Mouse (Mus musculus): Measurements from ENCODE around the gene Herc3. TPM values are rescaled to one million over a fixed set of nuclear protein-coding genes. Genes with fewer than 3 reads are reported as not detected.
A peak's percentile ranks its signal among the peaks of the same experiment; 100 is the strongest.

Herc3 gene
- polyA plus RNA-seq, 1 experiment from 2014 or later, result 13.8 TPM

DNA sequence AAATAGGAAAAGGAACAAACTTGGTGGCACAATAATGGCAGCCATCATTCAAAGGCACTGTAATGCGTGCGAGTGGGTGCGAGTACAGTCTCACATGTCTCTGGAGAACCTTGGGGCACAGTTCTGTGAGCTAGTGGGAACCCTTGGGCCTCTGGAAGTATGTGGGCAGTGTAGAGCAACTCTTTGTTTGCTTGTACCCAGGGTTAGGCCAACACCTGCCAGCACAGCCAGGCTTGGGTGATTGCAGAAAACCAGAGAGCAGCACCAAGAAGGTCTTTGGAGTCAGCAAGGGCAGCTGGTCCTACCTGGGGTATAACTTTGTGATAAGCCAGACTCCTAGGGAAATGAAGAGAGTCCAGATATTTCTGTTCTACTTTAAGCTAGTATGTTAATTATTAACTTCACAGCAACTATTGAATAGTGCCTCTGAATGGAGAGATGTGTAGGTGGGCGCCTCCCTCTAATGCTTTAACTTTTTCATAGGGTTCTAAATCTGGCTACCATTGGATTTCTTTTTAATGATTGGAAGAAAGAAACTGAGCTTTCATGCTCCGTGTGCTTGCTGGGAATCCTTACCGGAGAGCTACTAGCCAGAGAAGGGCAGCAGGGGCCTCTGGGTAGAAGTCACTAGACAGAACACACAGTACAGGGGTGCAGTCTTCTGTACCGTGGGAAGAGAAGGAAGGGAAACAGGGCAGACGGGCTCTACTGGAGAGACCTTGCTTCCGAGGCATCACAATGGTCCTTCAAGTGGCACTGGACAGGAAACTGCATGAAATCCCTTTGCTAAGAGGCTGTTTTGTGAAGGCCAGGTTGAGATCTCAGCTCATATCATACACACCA lies 15.8 kb downstream of the Herc3 start:
- Histone ChIP-seq H3K9ac (ENCODE audit: low read depth, low read length) (no peak overlapping the region), H3K4me3 (ENCODE audit: low read depth, low read length) (no peak overlapping the region), H3K27ac (replicated peaks; ENCODE audit: low read depth, low read length) (no peak overlapping the region), H3K27me3 (replicated peaks; ENCODE audit: control insufficient read depth, insufficient read depth, low read length) (no peaks in the 10 kb centered on the region), H3K4me2 (ENCODE audit: low read depth, low read length) (no peak overlapping the region), H3K9me3 (ENCODE audit: control insufficient read depth, low read length) (no peaks in the 10 kb centered on the region), H3K36me3 (ENCODE audit: control insufficient read depth, insufficient read depth, low read length) (no peaks in the 10 kb centered on the region), H3K4me1 (ENCODE audit: control insufficient read depth, insufficient read depth, low read length) (no peaks in the 10 kb centered on the region)
- DNase-seq (ENCODE audit: low spot score) (no peak), ATAC-seq (ENCODE audit: low read depth) (no peak)
- 91% methylated on average over 9 of the region's 9 CpGs for WGBS

DNA sequence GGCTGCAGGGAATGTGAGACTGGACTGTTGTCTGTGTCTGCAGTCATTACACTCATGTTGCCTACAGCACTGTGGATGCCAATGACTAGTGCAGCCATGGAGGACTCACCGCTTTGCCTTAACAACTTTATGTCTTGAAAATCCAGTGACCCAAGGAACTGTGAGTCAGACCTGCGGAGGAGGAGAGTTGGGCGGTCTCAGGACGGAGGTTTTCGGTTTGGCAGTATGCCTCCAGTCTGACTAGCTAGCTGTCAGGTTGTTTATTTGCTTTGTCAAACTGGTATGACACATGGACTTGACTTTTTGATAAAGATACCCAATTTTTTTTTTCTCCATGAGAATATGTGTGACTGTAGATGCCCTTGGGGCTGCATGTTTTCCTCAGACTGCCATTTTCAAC lies 16.6 kb downstream of the Herc3 start:
- 78% methylated on average over 5 of the region's 5 CpGs for WGBS
- H3K36me3 ChIP-seq (ENCODE audit: control insufficient read depth, insufficient read depth, low read length), result no peaks in the 10 kb centered on the region
- H3K9me3 ChIP-seq (ENCODE audit: control insufficient read depth, low read length), result no peaks in the 10 kb centered on the region
- H3K4me2 ChIP-seq (ENCODE audit: low read depth, low read length), result no peak overlapping the region
- no peak for DNase-seq (ENCODE audit: low spot score)
- H3K27me3 ChIP-seq (replicated peaks; ENCODE audit: control insufficient read depth, insufficient read depth, low read length), result no peaks in the 10 kb centered on the region
- no peak overlapping the region for H3K4me3 ChIP-seq (ENCODE audit: low read depth, low read length)
- H3K4me1 ChIP-seq (ENCODE audit: control insufficient read depth, insufficient read depth, low read length), result no peaks in the 10 kb centered on the region
- no peak for ATAC-seq (ENCODE audit: low read depth)
- H3K9ac ChIP-seq (ENCODE audit: low read depth, low read length), result no peak overlapping the region
- no peak overlapping the region for H3K27ac ChIP-seq (replicated peaks; ENCODE audit: low read depth, low read length)

DNA sequence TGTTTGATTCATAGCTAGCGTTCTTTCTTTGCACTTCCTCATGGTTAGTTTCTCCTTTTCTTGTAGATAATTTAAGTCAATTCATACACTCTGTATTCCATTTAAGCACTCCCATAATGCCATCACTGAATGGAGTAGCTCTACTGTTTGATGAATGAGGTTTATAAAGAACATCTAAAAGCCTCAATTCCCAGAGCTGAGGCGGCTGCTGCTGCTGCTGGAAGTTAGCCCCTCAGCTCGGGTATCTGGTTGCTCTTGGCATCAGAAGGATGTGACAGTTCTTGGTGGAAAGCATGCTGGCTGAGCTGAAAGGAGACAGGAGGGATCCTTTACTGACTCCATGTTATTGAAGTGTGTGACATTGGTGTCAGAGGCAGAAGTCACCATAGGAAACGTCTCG lies 18.1 kb downstream of the Herc3 start:
- 66% methylated on average over 5 of the region's 5 CpGs for WGBS

DNA sequence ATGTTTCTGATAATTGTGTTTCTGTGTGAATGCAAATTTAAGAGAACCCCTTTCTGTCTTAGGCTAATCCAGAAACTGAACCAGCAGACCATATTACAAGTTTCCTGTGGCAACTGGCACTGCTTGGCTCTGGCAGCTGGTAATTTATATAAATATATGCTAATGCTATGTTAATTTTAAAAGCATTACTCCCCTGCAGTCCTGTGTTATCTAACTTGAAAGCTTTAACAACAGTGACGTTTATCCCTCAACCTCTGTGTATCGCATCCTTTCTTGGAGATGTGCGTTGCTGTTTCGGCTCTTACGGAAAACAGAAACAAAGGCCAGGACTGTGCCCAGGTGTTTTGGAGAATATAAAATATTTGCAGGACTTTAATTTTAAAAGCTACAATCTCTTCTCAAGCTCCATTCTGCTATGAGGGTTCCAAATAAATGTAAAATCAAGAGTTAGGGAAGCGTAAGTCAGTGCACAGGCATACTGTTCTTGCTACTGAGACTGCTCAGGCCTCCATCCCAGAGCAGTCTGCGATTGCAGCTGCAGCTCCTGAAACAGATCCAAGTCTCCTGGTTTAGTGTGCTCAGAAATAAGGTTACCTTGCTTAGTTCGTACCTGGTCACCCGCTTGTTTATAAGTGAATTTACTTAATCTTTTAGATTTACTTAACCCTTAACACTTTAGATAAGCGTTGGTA lies 24.6 kb downstream of the Herc3 start:
- Histone ChIP-seq H3K4me2 (ENCODE audit: low read depth, low read length) (no peak overlapping the region), H3K9ac (ENCODE audit: low read depth, low read length) (no peak overlapping the region), H3K4me3 (ENCODE audit: low read depth, low read length) (no peak overlapping the region), H3K27me3 (replicated peaks; ENCODE audit: control insufficient read depth, insufficient read depth, low read length) (no peaks in the 10 kb centered on the region), H3K4me1 (ENCODE audit: control insufficient read depth, insufficient read depth, low read length) (no peaks in the 10 kb centered on the region), H3K36me3 (ENCODE audit: control insufficient read depth, insufficient read depth, low read length) (no peaks in the 10 kb centered on the region), H3K9me3 (ENCODE audit: control insufficient read depth, low read length) (no peaks in the 10 kb centered on the region), H3K27ac (replicated peaks; ENCODE audit: low read depth, low read length) (no peak overlapping the region)
- DNase-seq (ENCODE audit: low spot score), result no peak
- ATAC-seq (ENCODE audit: low read depth), result no peak
- WGBS, result 84% methylated on average over 10 of the region's 10 CpGs

More for the DNA sequence above, 18.1 kb downstream of the Herc3 start:
- no peak overlapping the region for H3K4me2 ChIP-seq (ENCODE audit: low read depth, low read length)
- H3K4me1 ChIP-seq (ENCODE audit: control insufficient read depth, insufficient read depth, low read length), result no peaks in the 10 kb centered on the region
- H3K27me3 ChIP-seq (replicated peaks; ENCODE audit: control insufficient read depth, insufficient read depth, low read length), result no peaks in the 10 kb centered on the region
- H3K9ac ChIP-seq (ENCODE audit: low read depth, low read length), result no peak overlapping the region
- H3K4me3 ChIP-seq (ENCODE audit: low read depth, low read length), result no peak overlapping the region
- no peaks in the 10 kb centered on the region for H3K9me3 ChIP-seq (ENCODE audit: control insufficient read depth, low read length)
- DNase-seq (ENCODE audit: low spot score) (no peak), ATAC-seq (ENCODE audit: low read depth) (no peak)
- no peaks in the 10 kb centered on the region for H3K36me3 ChIP-seq (ENCODE audit: control insufficient read depth, insufficient read depth, low read length)
- H3K27ac ChIP-seq (replicated peaks; ENCODE audit: low read depth, low read length), result no peak overlapping the region

DNA sequence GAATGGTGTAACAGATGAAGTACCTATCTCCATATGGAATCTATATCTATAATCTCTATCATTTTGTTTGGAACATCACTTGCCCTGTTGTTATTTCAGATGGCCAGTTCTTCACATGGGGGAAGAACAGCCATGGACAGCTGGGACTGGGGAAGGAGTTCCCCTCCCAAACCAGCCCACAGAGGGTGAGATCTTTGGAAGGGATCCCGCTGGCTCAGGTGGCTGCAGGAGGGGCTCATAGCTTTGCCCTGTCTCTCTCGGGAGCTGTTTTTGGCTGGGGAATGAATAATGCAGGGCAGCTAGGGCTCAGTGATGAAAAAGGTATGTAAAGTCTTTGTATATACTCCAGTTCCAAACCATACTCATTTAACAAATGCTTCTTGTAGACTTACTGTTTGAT lies 25.2 kb downstream of the Herc3 start:
- Histone ChIP-seq H3K9me3 (ENCODE audit: control insufficient read depth, low read length) (no peaks in the 10 kb centered on the region), H3K36me3 (ENCODE audit: control insufficient read depth, insufficient read depth, low read length) (no peaks in the 10 kb centered on the region), H3K4me3 (ENCODE audit: low read depth, low read length) (no peak overlapping the region), H3K4me1 (ENCODE audit: control insufficient read depth, insufficient read depth, low read length) (no peaks in the 10 kb centered on the region), H3K27me3 (replicated peaks; ENCODE audit: control insufficient read depth, insufficient read depth, low read length) (no peaks in the 10 kb centered on the region), H3K9ac (ENCODE audit: low read depth, low read length) (no peak overlapping the region), H3K27ac (replicated peaks; ENCODE audit: low read depth, low read length) (no peak overlapping the region), H3K4me2 (ENCODE audit: low read depth, low read length) (no peak overlapping the region)
- DNase-seq (ENCODE audit: low spot score), result no peak
- no peak for ATAC-seq (ENCODE audit: low read depth)
- WGBS, result 61% methylated on average over 2 of the region's 2 CpGs

DNA sequence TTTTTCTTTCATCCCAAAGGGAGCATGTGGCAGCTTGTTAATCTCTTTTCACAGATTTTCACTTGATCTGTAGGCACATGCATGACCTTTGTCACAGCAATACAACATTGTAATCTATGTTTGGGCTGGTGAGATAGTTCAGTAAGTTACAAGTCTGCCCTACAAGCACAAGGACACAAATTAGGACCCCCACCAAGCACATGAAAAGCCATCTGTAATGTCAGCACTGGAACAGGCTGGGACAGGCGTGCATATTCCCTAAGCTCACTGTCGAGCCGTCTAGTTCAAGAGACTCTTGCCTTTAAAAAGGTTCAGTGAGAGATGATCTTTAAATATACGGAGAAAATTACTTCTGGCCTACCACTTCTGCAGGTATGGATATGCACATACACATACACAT lies 28.3 kb downstream of the Herc3 start:
- no peak for DNase-seq (ENCODE audit: low spot score)
- Histone ChIP-seq H3K9me3 (ENCODE audit: control insufficient read depth, low read length) (no peaks in the 10 kb centered on the region), H3K9ac (ENCODE audit: low read depth, low read length) (no peak overlapping the region)

DNA sequence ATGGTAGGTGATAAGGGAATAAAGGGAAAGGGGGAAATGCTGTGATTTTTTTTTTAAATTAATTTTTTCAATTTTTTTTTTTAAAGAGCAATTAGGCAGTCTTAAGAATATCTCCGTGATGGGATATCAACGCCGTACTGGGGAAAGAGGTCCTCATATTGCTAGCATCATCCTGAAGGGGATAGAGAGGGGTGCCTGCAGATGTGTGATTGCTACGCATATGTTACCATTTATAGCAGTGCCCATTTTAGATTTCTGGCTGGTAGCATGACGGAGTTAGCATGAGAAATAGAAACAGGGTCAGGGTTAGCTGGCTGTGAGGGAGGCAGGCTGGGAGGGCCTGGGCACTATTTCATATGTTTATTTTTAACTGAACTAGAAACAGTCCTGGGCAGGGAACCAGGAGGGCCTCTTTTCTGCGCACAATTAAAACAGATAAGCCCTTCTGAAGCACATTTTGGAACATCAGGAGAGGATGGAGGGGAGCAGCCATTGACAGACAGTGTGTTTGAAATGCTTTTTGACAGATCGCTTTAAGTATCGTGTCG lies 31.3 kb downstream of the Herc3 start:
- H3K9ac ChIP-seq (ENCODE audit: low read depth, low read length), result no peak overlapping the region
- H3K27me3 ChIP-seq (replicated peaks; ENCODE audit: control insufficient read depth, insufficient read depth, low read length), result no peaks in the 10 kb centered on the region
- WGBS, result 50% methylated on average over 9 of the region's 9 CpGs
- H3K27ac ChIP-seq (replicated peaks; ENCODE audit: low read depth, low read length), result no peak overlapping the region
- no peaks in the 10 kb centered on the region for H3K9me3 ChIP-seq (ENCODE audit: control insufficient read depth, low read length)
- no peak overlapping the region for H3K4me2 ChIP-seq (ENCODE audit: low read depth, low read length)
- H3K4me1 ChIP-seq (ENCODE audit: control insufficient read depth, insufficient read depth, low read length), result no peaks in the 10 kb centered on the region
- no peak; the same call in 1 of the 2 replicates for ATAC-seq (ENCODE audit: low read depth)
- DNase-seq (ENCODE audit: low spot score), result peak; percentile 31
- H3K4me3 ChIP-seq (ENCODE audit: low read depth, low read length), result no peak overlapping the region
- H3K36me3 ChIP-seq (ENCODE audit: control insufficient read depth, insufficient read depth, low read length), result no peaks in the 10 kb centered on the region

More for the DNA sequence above, 28.3 kb downstream of the Herc3 start:
- 82% methylated on average over 4 of the region's 4 CpGs for WGBS
- ATAC-seq (ENCODE audit: low read depth), result no peak
- H3K4me1 ChIP-seq (ENCODE audit: control insufficient read depth, insufficient read depth, low read length), result no peaks in the 10 kb centered on the region
- no peaks in the 10 kb centered on the region for H3K36me3 ChIP-seq (ENCODE audit: control insufficient read depth, insufficient read depth, low read length)
- no peak overlapping the region for H3K4me3 ChIP-seq (ENCODE audit: low read depth, low read length)
- no peaks in the 10 kb centered on the region for H3K27me3 ChIP-seq (replicated peaks; ENCODE audit: control insufficient read depth, insufficient read depth, low read length)
- H3K4me2 ChIP-seq (ENCODE audit: low read depth, low read length), result no peak overlapping the region
- no peak overlapping the region for H3K27ac ChIP-seq (replicated peaks; ENCODE audit: low read depth, low read length)

DNA sequence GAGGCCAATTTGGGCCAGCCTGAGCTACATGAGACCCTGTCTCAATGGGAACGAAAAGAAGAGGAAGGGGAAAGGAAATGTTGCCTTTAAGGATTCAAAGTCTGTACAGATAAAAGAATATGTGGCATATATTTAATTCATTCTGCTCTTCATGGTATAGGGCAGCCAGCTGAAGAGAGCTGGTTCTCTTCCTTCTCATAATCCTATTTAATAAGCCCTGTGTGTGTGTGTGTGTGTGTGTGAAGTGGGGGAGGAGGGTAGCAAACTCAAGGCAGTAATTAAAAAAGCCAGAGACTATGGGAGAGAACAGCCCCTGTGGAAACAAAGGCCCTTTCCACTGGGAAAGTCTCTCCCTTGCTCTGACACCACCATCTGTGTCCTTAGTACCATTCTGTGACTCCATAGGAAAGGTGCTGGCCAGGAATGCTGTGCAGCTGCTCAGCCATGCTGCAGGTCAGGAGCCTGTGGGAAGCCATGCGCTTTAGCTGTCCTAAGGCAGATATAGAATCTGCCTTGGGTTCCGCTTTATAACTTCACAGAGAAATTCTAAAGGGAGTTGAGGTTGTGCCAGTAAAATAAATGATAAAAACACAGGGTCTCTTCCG lies 32.5 kb downstream of the Herc3 start:
- 86% methylated on average over 4 of the region's 4 CpGs for WGBS
- H3K9me3 ChIP-seq (ENCODE audit: control insufficient read depth, low read length), result no peaks in the 10 kb centered on the region
- no peak overlapping the region for H3K4me2 ChIP-seq (ENCODE audit: low read depth, low read length)
- H3K4me1 ChIP-seq (ENCODE audit: control insufficient read depth, insufficient read depth, low read length), result no peaks in the 10 kb centered on the region
- H3K36me3 ChIP-seq (ENCODE audit: control insufficient read depth, insufficient read depth, low read length), result no peaks in the 10 kb centered on the region
- no peak for DNase-seq (ENCODE audit: low spot score)
- no peak overlapping the region for H3K9ac ChIP-seq (ENCODE audit: low read depth, low read length)
- H3K27ac ChIP-seq (replicated peaks; ENCODE audit: low read depth, low read length), result no peak overlapping the region
- H3K27me3 ChIP-seq (replicated peaks; ENCODE audit: control insufficient read depth, insufficient read depth, low read length), result no peaks in the 10 kb centered on the region
- no peak overlapping the region for H3K4me3 ChIP-seq (ENCODE audit: low read depth, low read length)
- ATAC-seq (ENCODE audit: low read depth), result no peak

Measured in embryonic facial prominence, embryonic 14.5 days (tissue).